Mouse (Mus musculus): ENCODE data around the gene Ubap2l. TPM values are rescaled to one million over a fixed set of nuclear protein-coding genes. Genes with fewer than 3 reads are reported as not detected.

Gene Ubap2l
- polyA plus RNA-seq, 1 experiment from 2014 or later, result 132 TPM

DNA sequence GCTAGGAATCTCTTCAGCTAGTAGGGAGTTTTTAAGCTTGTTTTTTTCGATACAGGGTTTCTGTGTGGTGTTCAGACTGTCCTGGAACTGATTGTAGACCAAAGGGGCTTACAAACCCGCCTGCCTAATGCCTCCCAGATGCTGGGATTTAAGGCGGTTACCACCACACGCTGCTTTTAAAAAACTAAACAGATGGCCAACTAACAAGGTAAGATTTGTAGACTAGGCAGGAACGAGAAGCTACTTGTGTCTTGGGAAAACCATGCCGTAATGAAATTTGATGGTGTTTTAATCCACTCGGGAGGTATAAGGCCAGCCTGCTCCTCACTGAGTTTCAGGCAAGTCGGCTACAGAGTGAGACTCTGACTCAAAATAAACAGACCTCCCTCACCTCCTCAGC is 53.3 kb downstream of the Ubap2l start:
- ATAC-seq (peak; percentile 37), DNase-seq (ENCODE audit: low spot score) (peak; percentile 6)
- Histone ChIP-seq H3K36me3 (ENCODE audit: control insufficient read depth, insufficient read depth, low read length) (peaks cover 52% of the 10 kb centered on the region), H3K4me3 (ENCODE audit: low read depth, low read length) (peak overlapping the region; percentile 79), H3K4me2 (ENCODE audit: low read length) (peak overlapping the region; percentile 85), H3K9ac (ENCODE audit: low read length) (peak overlapping the region; percentile 91), H3K27ac (ENCODE audit: low read depth, low read length) (peak overlapping the region; percentile 89), H3K9me3 (replicated peaks; ENCODE audit: control insufficient read depth, low read length) (no peaks in the 10 kb centered on the region), H3K27me3 (replicated peaks; ENCODE audit: control insufficient read depth, insufficient read depth, low read length) (no peaks in the 10 kb centered on the region), H3K4me1 (ENCODE audit: control insufficient read depth, insufficient read depth, low read length) (no peaks in the 10 kb centered on the region)
- WGBS, result 26% methylated on average over 8 of the region's 8 CpGs

- Histone ChIP-seq H3K9ac (ENCODE audit: low read length) (peak within 1 kb of the TSS; percentile 91), H3K36me3 (ENCODE audit: control insufficient read depth, insufficient read depth, low read length) (peaks cover 52% of the 10 kb centered on the region), H3K4me1 (ENCODE audit: control insufficient read depth, insufficient read depth, low read length) (no peaks in the 10 kb centered on the region), H3K9me3 (replicated peaks; ENCODE audit: control insufficient read depth, low read length) (no peaks in the 10 kb centered on the region), H3K27ac (ENCODE audit: low read depth, low read length) (peak within 1 kb of the TSS; percentile 89), H3K4me3 (ENCODE audit: low read depth, low read length) (peak within 1 kb of the TSS; percentile 79), H3K4me2 (ENCODE audit: low read length) (peak within 1 kb of the TSS; percentile 85), H3K27me3 (replicated peaks; ENCODE audit: control insufficient read depth, insufficient read depth, low read length) (no peaks in the 10 kb centered on the region)
- WGBS, result 0% methylated on average over 26 of the region's 26 CpGs
- ATAC-seq, result peak; percentile 97
- peak; percentile 97 for DNase-seq (ENCODE audit: low spot score)
These were observed 53.8 kb downstream of the Ubap2l start, which contains the start of gene Hax1 for GRCm38 (mm10) chr3:89998612-89999054. Hax1 (minus strand) TSS chr3:89998780.

GRCm38 (mm10) chr3:89997791-89998495 is 54.5 kb downstream of the Ubap2l start:
- no peaks in the 10 kb centered on the region for H3K4me1 ChIP-seq (ENCODE audit: control insufficient read depth, insufficient read depth, low read length)
- peaks cover 49% of the 10 kb centered on the region for H3K36me3 ChIP-seq (ENCODE audit: control insufficient read depth, insufficient read depth, low read length)
- peak overlapping the region; percentile 79 for H3K4me3 ChIP-seq (ENCODE audit: low read depth, low read length)
- H3K4me2 ChIP-seq (ENCODE audit: low read length), result peak overlapping the region; percentile 85
- H3K27ac ChIP-seq (ENCODE audit: low read depth, low read length), result peak overlapping the region; percentile 89; the same call in 1 of the 2 replicates
- ATAC-seq (peak; percentile 51), DNase-seq (ENCODE audit: low spot score) (peak; percentile 18)
- H3K9me3 ChIP-seq (replicated peaks; ENCODE audit: control insufficient read depth, low read length), result no peaks in the 10 kb centered on the region
- peak overlapping the region; percentile 91 for H3K9ac ChIP-seq (ENCODE audit: low read length)
- WGBS, result 17% methylated on average over 22 of the region's 23 CpGs
- H3K27me3 ChIP-seq (replicated peaks; ENCODE audit: control insufficient read depth, insufficient read depth, low read length), result no peaks in the 10 kb centered on the region

GRCm38 (mm10) chr3:89994807-89995515 is 57.5 kb downstream of the Ubap2l start:
- no peaks in the 10 kb centered on the region for H3K27me3 ChIP-seq (replicated peaks; ENCODE audit: control insufficient read depth, insufficient read depth, low read length)
- H3K4me3 ChIP-seq (ENCODE audit: low read depth, low read length), result no peak overlapping the region
- H3K9ac ChIP-seq (ENCODE audit: low read length), result no peak overlapping the region
- no peaks in the 10 kb centered on the region for H3K4me1 ChIP-seq (ENCODE audit: control insufficient read depth, insufficient read depth, low read length)
- ATAC-seq (no peak), DNase-seq (ENCODE audit: low spot score) (no peak)
- H3K4me2 ChIP-seq (ENCODE audit: low read length), result no peak overlapping the region
- WGBS, result 95% methylated on average over 5 of the region's 5 CpGs
- no peak overlapping the region for H3K27ac ChIP-seq (ENCODE audit: low read depth, low read length)
- H3K36me3 ChIP-seq (ENCODE audit: control insufficient read depth, insufficient read depth, low read length), result peaks cover 23% of the 10 kb centered on the region
- H3K9me3 ChIP-seq (replicated peaks; ENCODE audit: control insufficient read depth, low read length), result no peaks in the 10 kb centered on the region

GRCm38 (mm10) chr3:89987822-89988221 is 64.6 kb downstream of the Ubap2l start:
- no peaks in the 10 kb centered on the region for H3K4me1 ChIP-seq (ENCODE audit: control insufficient read depth, insufficient read depth, low read length)
- H3K27ac ChIP-seq (ENCODE audit: low read depth, low read length), result no peak overlapping the region
- WGBS, result 94% methylated on average over 4 of the region's 4 CpGs
- H3K4me3 ChIP-seq (ENCODE audit: low read depth, low read length), result no peak overlapping the region
- no peak for ATAC-seq
- no peaks in the 10 kb centered on the region for H3K27me3 ChIP-seq (replicated peaks; ENCODE audit: control insufficient read depth, insufficient read depth, low read length)
- H3K9me3 ChIP-seq (replicated peaks; ENCODE audit: control insufficient read depth, low read length), result no peaks in the 10 kb centered on the region
- H3K4me2 ChIP-seq (ENCODE audit: low read length), result no peak overlapping the region
- H3K36me3 ChIP-seq (ENCODE audit: control insufficient read depth, insufficient read depth, low read length), result no peaks in the 10 kb centered on the region
- no peak for DNase-seq (ENCODE audit: low spot score)
- H3K9ac ChIP-seq (ENCODE audit: low read length), result no peak overlapping the region

DNA sequence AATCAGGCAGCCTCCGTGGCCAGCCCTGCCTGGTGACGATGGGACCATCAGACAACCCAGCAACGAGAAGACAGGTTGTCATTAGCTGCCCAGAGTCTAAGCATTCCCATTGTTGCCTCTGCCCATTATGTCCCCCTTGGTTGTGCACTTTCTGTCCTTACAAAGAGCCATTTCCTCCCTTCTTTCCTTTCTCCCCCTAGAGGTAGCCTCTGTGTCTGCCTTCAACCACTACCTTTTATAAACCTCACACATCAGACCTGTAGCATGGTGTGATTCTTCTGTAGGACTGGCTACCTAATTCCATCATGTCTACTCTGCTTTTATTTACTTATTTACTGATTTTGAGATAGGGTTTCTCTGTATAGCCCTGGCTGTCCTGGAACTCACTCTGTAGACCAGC is 65.2 kb downstream of the Ubap2l start:
- DNase-seq (ENCODE audit: low spot score) (no peak), ATAC-seq (no peak)
- H3K4me1 ChIP-seq (ENCODE audit: control insufficient read depth, insufficient read depth, low read length), result no peaks in the 10 kb centered on the region
- WGBS, result 49% methylated on average over 3 of the region's 3 CpGs
- no peaks in the 10 kb centered on the region for H3K9me3 ChIP-seq (replicated peaks; ENCODE audit: control insufficient read depth, low read length)
- no peak overlapping the region for H3K4me3 ChIP-seq (ENCODE audit: low read depth, low read length)
- H3K36me3 ChIP-seq (ENCODE audit: control insufficient read depth, insufficient read depth, low read length), result no peaks in the 10 kb centered on the region
- H3K27ac ChIP-seq (ENCODE audit: low read depth, low read length), result no peak overlapping the region
- H3K27me3 ChIP-seq (replicated peaks; ENCODE audit: control insufficient read depth, insufficient read depth, low read length), result no peaks in the 10 kb centered on the region
- no peak overlapping the region for H3K4me2 ChIP-seq (ENCODE audit: low read length)
- no peak overlapping the region for H3K9ac ChIP-seq (ENCODE audit: low read length)

GRCm38 (mm10) chr3:89982426-89982825 is 70.0 kb downstream of the Ubap2l start:
- no peaks in the 10 kb centered on the region for H3K4me1 ChIP-seq (ENCODE audit: control insufficient read depth, insufficient read depth, low read length)
- ATAC-seq, result no peak
- H3K4me3 ChIP-seq (ENCODE audit: low read depth, low read length), result no peak overlapping the region
- 72% methylated on average over 5 of the region's 5 CpGs for WGBS
- no peak overlapping the region for H3K9ac ChIP-seq (ENCODE audit: low read length)
- no peak overlapping the region for H3K4me2 ChIP-seq (ENCODE audit: low read length)
- H3K27ac ChIP-seq (ENCODE audit: low read depth, low read length), result no peak overlapping the region
- H3K36me3 ChIP-seq (ENCODE audit: control insufficient read depth, insufficient read depth, low read length), result no peaks in the 10 kb centered on the region
- H3K9me3 ChIP-seq (replicated peaks; ENCODE audit: control insufficient read depth, low read length), result no peaks in the 10 kb centered on the region
- DNase-seq (ENCODE audit: low spot score), result no peak
- no peaks in the 10 kb centered on the region for H3K27me3 ChIP-seq (replicated peaks; ENCODE audit: control insufficient read depth, insufficient read depth, low read length)

DNA sequence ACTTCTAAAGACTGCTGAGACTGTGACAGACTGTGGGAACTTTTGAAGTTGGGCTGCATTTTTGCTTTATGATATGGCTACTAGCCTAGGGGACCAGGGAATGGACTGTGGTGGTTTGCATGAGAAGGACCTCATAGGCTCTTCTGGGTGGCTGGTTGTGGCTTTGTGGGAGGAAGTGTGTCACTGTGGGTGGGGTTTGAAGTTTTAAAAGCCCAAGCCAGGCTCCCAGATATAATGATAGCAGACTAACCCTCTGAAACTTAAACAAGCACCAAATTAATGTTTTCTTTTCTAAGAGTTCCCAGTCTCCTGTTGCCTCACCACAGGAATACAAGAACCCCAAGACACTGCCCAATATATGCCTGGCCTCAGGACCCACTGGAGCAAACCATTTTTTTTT is 75.6 kb downstream of the Ubap2l start:
- no peak overlapping the region for H3K4me2 ChIP-seq (ENCODE audit: low read length)
- no peaks in the 10 kb centered on the region for H3K27me3 ChIP-seq (replicated peaks; ENCODE audit: control insufficient read depth, insufficient read depth, low read length)
- H3K4me3 ChIP-seq (ENCODE audit: low read depth, low read length), result no peak overlapping the region
- H3K4me1 ChIP-seq (ENCODE audit: control insufficient read depth, insufficient read depth, low read length), result no peaks in the 10 kb centered on the region
- ATAC-seq (no peak), DNase-seq (ENCODE audit: low spot score) (no peak)
- no peaks in the 10 kb centered on the region for H3K36me3 ChIP-seq (ENCODE audit: control insufficient read depth, insufficient read depth, low read length)
- no peaks in the 10 kb centered on the region for H3K9me3 ChIP-seq (replicated peaks; ENCODE audit: control insufficient read depth, low read length)
- no peak overlapping the region for H3K27ac ChIP-seq (ENCODE audit: low read depth, low read length)
- no peak overlapping the region for H3K9ac ChIP-seq (ENCODE audit: low read length)

GRCm38 (mm10) chr3:89968509-89968908 is 83.9 kb downstream of the Ubap2l start:
- Histone ChIP-seq H3K9ac (ENCODE audit: low read length) (no peak overlapping the region), H3K4me1 (ENCODE audit: control insufficient read depth, insufficient read depth, low read length) (peaks cover 5% of the 10 kb centered on the region; the same call in 1 of the 2 replicates), H3K4me2 (ENCODE audit: low read length) (no peak overlapping the region), H3K36me3 (ENCODE audit: control insufficient read depth, insufficient read depth, low read length) (no peaks in the 10 kb centered on the region), H3K4me3 (ENCODE audit: low read depth, low read length) (no peak overlapping the region), H3K9me3 (replicated peaks; ENCODE audit: control insufficient read depth, low read length) (no peaks in the 10 kb centered on the region), H3K27ac (ENCODE audit: low read depth, low read length) (no peak overlapping the region), H3K27me3 (replicated peaks; ENCODE audit: control insufficient read depth, insufficient read depth, low read length) (no peaks in the 10 kb centered on the region)
- no peak for ATAC-seq
- DNase-seq (ENCODE audit: low spot score), result no peak
- 80% methylated on average over 7 of the region's 7 CpGs for WGBS
